Mouse (Mus musculus) gastrocnemius, adult 2 months (tissue): ENCODE results near the gene Fam120a. TPM values are rescaled to one million over a fixed set of nuclear protein-coding genes. Genes with fewer than 3 reads are reported as not detected.
A peak's percentile ranks its signal among the peaks of the same experiment; 100 is the strongest.

Experiments
- DNase-seq: peaks from one replicate; pipeline ENCODE4 v3.0.0; 2022
- H3K27ac ChIP-seq: fragments of 200-600 bp; 2 replicates; pipeline ENCODE4 v1.8.1; 2022; ENCODE audit warnings: mild to moderate bottlenecking
- H3K4me3 ChIP-seq: fragments of 200-600 bp; 2 replicates; pipeline ENCODE4 v1.8.1; 2022; ENCODE audit warnings: mild to moderate bottlenecking, moderate library complexity
- CTCF ChIP-seq: fragments of 200-600 bp; IDR thresholded peaks from 2 replicates; pipeline ENCODE4 v1.8.1; 2022; ENCODE audit warnings: antibody characterized with exemption, mild to moderate bottlenecking, moderate library complexity
- intact Hi-C: fragments of 180-260 bp; cut with DNase I; formaldehyde crosslinking; loops from one replicate; pipeline ENCODE4 v1.15.1; 2025
- total RNA-seq, 2 experiments: library from RNA; stranded (reverse); gene quantifications; 2 replicates each; pipeline ENCODE4 v1.2.3; 2021

The Fam120a gene
- total RNA-seq, 2 experiments from 2014 or later, result 111 to 119 TPM

GRCm38 (mm10) chr13:48982482-48983098 is 14.8 kb upstream of the Fam120a start:
- H3K4me3 ChIP-seq, result no peak overlapping the region
- intact Hi-C loops, result no loop called here
- no peak for TF ChIP-seq CTCF
- H3K27ac ChIP-seq, result peak overlapping the region; percentile 28; the same call in 1 of the 2 replicates
- no peak for DNase-seq

GRCm38 (mm10) chr13:48979069-48979468 is 11.3 kb upstream of the Fam120a start:
- no peak for TF ChIP-seq CTCF
- Histone ChIP-seq H3K4me3 (no peak overlapping the region), H3K27ac (peak overlapping the region; percentile 40; the same call in 1 of the 2 replicates)
- no peak for DNase-seq
- intact Hi-C loops, result no loop called here

- intact Hi-C loops, result no loop called here
- no peak for TF ChIP-seq CTCF
- H3K27ac ChIP-seq, result peak overlapping the region; percentile 75
- no peak for DNase-seq
- H3K4me3 ChIP-seq, result peak overlapping the region; percentile 54
These were observed 10.0 kb upstream of the Fam120a start for GRCm38 (mm10) chr13:48977858-48978257.

GRCm38 (mm10) chr13:48974699-48975098 is 6.9 kb upstream of the Fam120a start:
- intact Hi-C loops, result no loop called here
- Histone ChIP-seq H3K4me3 (no peak overlapping the region), H3K27ac (peak overlapping the region; percentile 75)
- no peak for DNase-seq
- no peak for TF ChIP-seq CTCF

- intact Hi-C loops, result no loop called here
- TF ChIP-seq CTCF, result no peak
- peak; percentile 72 for DNase-seq
- Histone ChIP-seq H3K4me3 (no peak overlapping the region), H3K27ac (peak overlapping the region; percentile 75)
These were observed 6.4 kb upstream of the Fam120a start for GRCm38 (mm10) chr13:48974266-48974665.

GRCm38 (mm10) chr13:48973231-48973630 is 5.4 kb upstream of the Fam120a start:
- intact Hi-C loops, result no loop called here
- TF ChIP-seq CTCF, result no peak
- no peak for DNase-seq
- H3K27ac ChIP-seq, result peak overlapping the region; percentile 75
- H3K4me3 ChIP-seq, result no peak overlapping the region

GRCm38 (mm10) chr13:48971033-48971432 is 3.2 kb upstream of the Fam120a start:
- DNase-seq, result no peak
- no peak for TF ChIP-seq CTCF
- Histone ChIP-seq H3K4me3 (peak overlapping the region; percentile 29), H3K27ac (peak overlapping the region; percentile 48)
- intact Hi-C loops, result no loop called here

- Histone ChIP-seq H3K4me3 (peak overlapping the region; percentile 29), H3K27ac (peak overlapping the region; percentile 48)
- no peak for DNase-seq
- no peak for TF ChIP-seq CTCF
- intact Hi-C loops, result no loop called here
These were observed 2.7 kb upstream of the Fam120a start for GRCm38 (mm10) chr13:48970566-48970965.

GRCm38 (mm10) chr13:48968750-48969088 is 902 bp upstream of the Fam120a start:
- TF ChIP-seq CTCF, result no peak
- Histone ChIP-seq H3K4me3 (peak overlapping the region; percentile 99), H3K27ac (peak overlapping the region; percentile 99)
- no peak for DNase-seq
- intact Hi-C loops, result loop anchor here (5.0 kb wide), 1 partner anchor 96 kb away; the partner anchor contains the start of gene Phf2

GRCm38 (mm10) chr13:48966851-48967821 is 681 bp downstream of the Fam120a start:
- peak overlapping the region; percentile 99 for H3K27ac ChIP-seq
- DNase-seq, result peak; percentile 72
- intact Hi-C loops, result loop anchor here (5.0 kb wide), 1 partner anchor 95 kb away; the partner anchor contains the start of gene Phf2
- H3K4me3 ChIP-seq, result peak overlapping the region; percentile 99
- peak; percentile 20; the same call in 1 of the 2 replicates for TF ChIP-seq CTCF

GRCm38 (mm10) chr13:48965559-48966525 is 2.0 kb downstream of the Fam120a start:
- peak overlapping the region; percentile 99 for H3K4me3 ChIP-seq
- DNase-seq, result peak; percentile 81
- peak; percentile 40 for TF ChIP-seq CTCF
- peak overlapping the region; percentile 99 for H3K27ac ChIP-seq
- intact Hi-C loops, result loop anchor here (5.0 kb wide), 1 partner anchor 94 kb away; the partner anchor contains the start of gene Phf2

GRCm38 (mm10) chr13:48964850-48965249 is 3.0 kb downstream of the Fam120a start:
- Histone ChIP-seq H3K4me3 (peak overlapping the region; percentile 99), H3K27ac (peak overlapping the region; percentile 99)
- intact Hi-C loops, result loop anchor here (5.0 kb wide), 1 partner anchor 93 kb away; the partner anchor contains the start of gene Phf2
- no peak for DNase-seq
- TF ChIP-seq CTCF, result no peak
